Mouse (Mus musculus) lung, postnatal 0 days (tissue): Measurements from ENCODE around the gene 9930111J21Rik2.

ENCODE experiments used
- CTCF ChIP-seq: IDR thresholded peaks from 2 replicates; pipeline ENCODE4 v1.5.1; 2016; ENCODE audit warnings: antibody characterized with exemption, mild to moderate bottlenecking
- EP300 ChIP-seq: IDR thresholded peaks from 2 replicates; pipeline ENCODE4 v1.6.1; 2016; ENCODE audit warnings: antibody characterized with exemption, mild to moderate bottlenecking, control low read depth

DNA sequence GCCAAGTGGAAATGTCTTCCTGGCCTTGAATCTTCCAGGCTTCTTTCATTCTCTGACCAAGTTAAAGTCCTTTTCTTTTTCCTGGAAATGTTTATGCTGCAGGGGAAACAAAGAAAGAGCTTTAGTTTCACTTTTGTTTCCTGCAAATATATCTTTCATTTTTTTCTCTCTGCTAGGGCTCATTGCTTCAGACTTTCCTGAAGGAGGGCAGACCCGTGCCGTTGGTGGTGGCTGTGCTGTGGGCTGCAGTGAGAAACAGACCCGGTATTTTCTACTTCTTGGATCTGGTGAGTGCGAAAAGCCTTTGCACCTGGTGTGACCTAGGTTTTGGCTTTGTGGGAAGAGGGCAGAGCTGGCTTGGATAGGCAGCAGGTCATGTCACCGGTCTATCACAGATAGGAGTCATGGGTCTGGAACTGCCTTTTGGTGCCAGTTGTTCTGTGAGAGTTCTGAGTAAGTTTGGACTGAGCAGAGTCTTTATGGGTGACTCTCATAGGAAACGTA is 35.9 kb upstream of the 9930111J21Rik2 start:
- TF ChIP-seq CTCF (no peak), EP300 (no peak)
